Mouse (Mus musculus): ENCODE data around the gene Hectd4. TPM values are rescaled to one million over a fixed set of nuclear protein-coding genes. Genes with fewer than 3 reads are reported as not detected.
A peak's percentile ranks its signal among the peaks of the same experiment; 100 is the strongest.
"Not testable (repeated sequence)": the region's sequence is repeated elsewhere in the genome, so short reads cannot be mapped to it uniquely, and the experiment has no call there.

Hectd4 gene
- polyA plus RNA-seq, 1 experiment from 2014 or later: 14.9 TPM

- WGBS: 10% methylated on average over 17 of the region's 17 CpGs
- Histone ChIP-seq H3K4me1 (peaks cover 37% of the 10 kb centered on the region), H3K9me3 (no peaks in the 10 kb centered on the region), H3K36me3 (no peaks in the 10 kb centered on the region), H3K9ac (replicated peaks) (peak overlapping the region; percentile 93), H3K27ac (replicated peaks) (peak overlapping the region; percentile 64), H3K4me2 (replicated peaks) (peak overlapping the region; percentile 88), H3K27me3 (0 out of 2 replicates have a peak, but pooled peaks cover 3% of the 10 kb centered on the region), H3K4me3 (peak overlapping the region; percentile 99)
- peak; percentile 36 for ATAC-seq (ENCODE audit: low FRiP score, low read depth)
Measured at GRCm38 (mm10) chr5:121191584-121191906, 28.5 kb upstream of the Hectd4 start.

GRCm38 (mm10) chr5:121194173-121194572, 25.8 kb upstream of the Hectd4 start:
- WGBS: 27% methylated on average over 1 of the region's 1 CpGs
- no peak overlapping the region for H3K4me2 ChIP-seq (replicated peaks)
- H3K4me3 ChIP-seq: no peak overlapping the region

GRCm38 (mm10) chr5:121196764-121197163, 23.3 kb upstream of the Hectd4 start:
- WGBS: 52% methylated on average over 5 of the region's 5 CpGs
- Histone ChIP-seq H3K27me3 (0 out of 2 replicates have a peak, but pooled peaks cover 5% of the 10 kb centered on the region), H3K9me3 (no peaks in the 10 kb centered on the region), H3K4me1 (0 out of 2 replicates have a peak, but pooled peaks cover under 1% of the 10 kb centered on the region), H3K4me3 (no peak overlapping the region), H3K27ac (replicated peaks) (no peak overlapping the region), H3K36me3 (no peaks in the 10 kb centered on the region), H3K4me2 (replicated peaks) (no peak overlapping the region), H3K9ac (replicated peaks) (no peak overlapping the region)
- no peak for ATAC-seq (ENCODE audit: low FRiP score, low read depth)

More at GRCm38 (mm10) chr5:121194173-121194572, 25.8 kb upstream of the Hectd4 start:
- Histone ChIP-seq H3K36me3 (no peaks in the 10 kb centered on the region), H3K9ac (replicated peaks) (no peak overlapping the region), H3K4me1 (peaks cover 14% of the 10 kb centered on the region), H3K27ac (replicated peaks) (no peak overlapping the region), H3K27me3 (0 out of 2 replicates have a peak, but pooled peaks cover 5% of the 10 kb centered on the region), H3K9me3 (no peaks in the 10 kb centered on the region)
- no peak for ATAC-seq (ENCODE audit: low FRiP score, low read depth)

DNA sequence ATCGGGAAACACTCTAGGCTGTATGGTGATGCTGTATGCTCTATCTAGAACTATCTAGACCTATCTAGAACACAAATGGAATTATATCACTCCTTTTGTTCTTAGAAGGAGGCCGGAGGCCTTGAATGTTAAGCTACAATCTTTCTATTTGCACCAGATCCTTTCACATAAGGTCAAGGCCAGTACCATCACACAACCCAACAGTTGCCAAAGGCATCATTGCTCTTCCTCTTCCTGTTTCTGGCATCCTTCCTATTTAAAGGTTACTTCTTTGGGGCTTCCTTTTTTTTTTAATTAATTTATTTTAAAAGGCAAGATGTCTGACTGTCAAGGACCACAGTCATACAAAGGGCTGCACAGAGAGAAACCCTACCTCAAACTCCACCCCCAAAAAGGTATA, 22.7 kb upstream of the Hectd4 start:
- Histone ChIP-seq H3K9ac (replicated peaks) (no peak overlapping the region), H3K9me3 (no peaks in the 10 kb centered on the region), H3K27ac (replicated peaks) (no peak overlapping the region), H3K36me3 (no peaks in the 10 kb centered on the region), H3K4me3 (no peak overlapping the region), H3K4me1 (no peaks in the 10 kb centered on the region), H3K4me2 (replicated peaks) (no peak overlapping the region), H3K27me3 (0 out of 2 replicates have a peak, but pooled peaks cover 5% of the 10 kb centered on the region)
- ATAC-seq (ENCODE audit: low FRiP score, low read depth): no peak
- 95% methylated on average over 2 of the region's 2 CpGs for WGBS

- Histone ChIP-seq H3K4me1 (no peaks in the 10 kb centered on the region), H3K27ac (replicated peaks) (no peak overlapping the region), H3K4me2 (replicated peaks) (no peak overlapping the region), H3K27me3 (0 out of 2 replicates have a peak, but pooled peaks cover 5% of the 10 kb centered on the region), H3K36me3 (no peaks in the 10 kb centered on the region), H3K4me3 (no peak overlapping the region), H3K9ac (replicated peaks) (no peak overlapping the region), H3K9me3 (no peaks in the 10 kb centered on the region)
- 85% methylated on average over 5 of the region's 5 CpGs for WGBS
- ATAC-seq (ENCODE audit: low FRiP score, low read depth): no peak
Measured at GRCm38 (mm10) chr5:121198376-121198775, 21.6 kb upstream of the Hectd4 start.

DNA sequence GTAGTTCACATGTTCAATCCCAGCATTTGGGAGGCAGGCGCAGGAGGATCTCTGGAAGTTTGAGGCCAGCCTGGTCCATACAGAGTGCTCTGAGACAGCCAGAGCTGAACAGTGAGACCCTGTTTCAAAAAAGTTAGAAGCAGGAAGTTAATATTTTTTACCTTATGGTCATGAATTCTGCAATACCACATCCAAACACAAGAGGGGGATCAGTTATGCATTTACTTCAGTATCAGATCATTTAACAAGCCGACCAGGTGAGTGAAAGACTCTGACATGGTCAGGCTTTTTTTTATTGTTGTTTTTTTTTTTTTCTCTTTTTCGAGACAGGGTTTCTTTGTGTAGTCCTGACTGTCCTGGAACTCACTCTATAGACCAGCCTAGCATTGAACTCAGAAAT, 18.3 kb upstream of the Hectd4 start:
- no peak for ATAC-seq (ENCODE audit: low FRiP score, low read depth)
- Histone ChIP-seq H3K27me3 (0 out of 2 replicates have a peak, but pooled peaks cover 2% of the 10 kb centered on the region), H3K9ac (replicated peaks) (no peak overlapping the region), H3K27ac (replicated peaks) (no peak overlapping the region), H3K9me3 (no peaks in the 10 kb centered on the region), H3K4me1 (peaks cover 15% of the 10 kb centered on the region), H3K4me3 (no peak overlapping the region), H3K4me2 (replicated peaks) (no peak overlapping the region), H3K36me3 (peaks cover 14% of the 10 kb centered on the region)
- 63% methylated on average over 3 of the region's 3 CpGs for WGBS

- H3K36me3 ChIP-seq: peaks cover 21% of the 10 kb centered on the region
- H3K9ac ChIP-seq (replicated peaks): no peak overlapping the region
- no peak for ATAC-seq (ENCODE audit: low FRiP score, low read depth)
- H3K27me3 ChIP-seq: 0 out of 2 replicates have a peak, but pooled peaks cover 2% of the 10 kb centered on the region
- peaks cover 18% of the 10 kb centered on the region for H3K4me1 ChIP-seq
- WGBS: 86% methylated on average over 1 of the region's 1 CpGs
- no peak overlapping the region for H3K4me2 ChIP-seq (replicated peaks)
- H3K27ac ChIP-seq (replicated peaks): no peak overlapping the region
- no peak overlapping the region for H3K4me3 ChIP-seq
- H3K9me3 ChIP-seq: no peaks in the 10 kb centered on the region
Measured at GRCm38 (mm10) chr5:121202467-121202866, 17.6 kb upstream of the Hectd4 start.

DNA sequence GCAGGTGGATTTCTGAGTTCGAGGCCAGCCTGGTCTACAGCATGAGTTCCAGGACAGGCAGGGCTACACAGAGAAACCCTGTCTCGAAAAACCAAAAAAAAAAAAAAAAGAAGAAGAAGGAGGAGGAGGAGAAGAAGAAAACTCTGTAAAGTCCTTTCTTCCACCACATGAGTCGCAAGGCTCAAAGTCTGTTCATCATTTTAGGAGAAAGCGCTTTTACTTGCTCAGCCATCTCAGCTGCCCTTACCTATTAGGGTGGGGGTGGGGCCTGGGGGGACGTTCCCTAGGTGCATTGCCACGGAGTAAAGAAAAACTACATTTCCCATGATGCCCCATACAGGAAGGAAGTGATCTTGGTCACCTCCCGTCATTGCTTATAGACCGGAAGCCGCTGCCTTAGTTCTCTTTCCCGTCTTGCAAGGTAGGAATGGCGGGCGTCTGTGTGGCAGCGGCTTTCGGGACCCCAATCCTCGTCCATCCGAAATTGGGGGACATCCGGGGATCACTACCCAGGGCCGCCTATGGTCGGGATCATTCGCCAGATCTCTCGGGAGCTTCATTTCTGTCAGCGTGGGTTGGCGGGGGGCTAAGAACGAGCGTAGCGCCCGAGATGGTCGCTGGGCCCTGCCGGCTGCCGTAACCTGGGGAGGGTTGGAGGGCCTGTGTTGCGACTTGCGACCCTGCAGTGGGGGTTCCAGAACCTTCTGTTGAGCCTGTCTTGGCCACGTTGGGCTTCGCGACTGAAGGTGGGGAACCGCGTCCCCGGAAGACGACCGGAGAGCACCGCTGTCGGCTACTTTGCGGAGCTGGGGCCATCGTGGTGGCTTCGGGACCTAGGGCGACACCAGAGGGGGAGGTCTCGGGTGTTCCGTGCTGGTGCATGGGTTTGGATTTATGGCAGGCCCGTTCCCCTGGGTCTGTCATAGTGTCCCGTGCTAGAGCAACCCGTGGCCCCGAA, 15.6 kb upstream of the Hectd4 start, which contains the start of gene Rpl6:
Gene Rpl6, plus strand, starts transcription at position 350 of the 958 bp plus-strand sequence.
- Histone ChIP-seq H3K9me3 (no peaks in the 10 kb centered on the region), H3K27ac (replicated peaks) (peak within 1 kb of the TSS; percentile 85), H3K4me1 (peaks cover 22% of the 10 kb centered on the region), H3K36me3 (peaks cover 40% of the 10 kb centered on the region), H3K4me2 (replicated peaks) (peak within 1 kb of the TSS; percentile 70), H3K27me3 (no peaks in the 10 kb centered on the region), H3K9ac (replicated peaks) (peak within 1 kb of the TSS; percentile 87), H3K4me3 (peak within 1 kb of the TSS; percentile 68)
- 1% methylated on average over 52 of the region's 52 CpGs for WGBS
- ATAC-seq (ENCODE audit: low FRiP score, low read depth): peak; percentile 92

- Histone ChIP-seq H3K9ac (replicated peaks) (peak overlapping the region; percentile 34), H3K4me2 (replicated peaks) (peak overlapping the region; percentile 70), H3K4me1 (peaks cover 22% of the 10 kb centered on the region), H3K4me3 (peak overlapping the region; percentile 68), H3K36me3 (peaks cover 52% of the 10 kb centered on the region)
- not testable (repeated sequence) for H3K27ac ChIP-seq (replicated peaks); ATAC-seq (ENCODE audit: low FRiP score, low read depth); H3K27me3 ChIP-seq; H3K9me3 ChIP-seq
- 85% methylated on average over 9 of the region's 10 CpGs for WGBS
Measured at GRCm38 (mm10) chr5:121205537-121206130, 14.4 kb upstream of the Hectd4 start.

DNA sequence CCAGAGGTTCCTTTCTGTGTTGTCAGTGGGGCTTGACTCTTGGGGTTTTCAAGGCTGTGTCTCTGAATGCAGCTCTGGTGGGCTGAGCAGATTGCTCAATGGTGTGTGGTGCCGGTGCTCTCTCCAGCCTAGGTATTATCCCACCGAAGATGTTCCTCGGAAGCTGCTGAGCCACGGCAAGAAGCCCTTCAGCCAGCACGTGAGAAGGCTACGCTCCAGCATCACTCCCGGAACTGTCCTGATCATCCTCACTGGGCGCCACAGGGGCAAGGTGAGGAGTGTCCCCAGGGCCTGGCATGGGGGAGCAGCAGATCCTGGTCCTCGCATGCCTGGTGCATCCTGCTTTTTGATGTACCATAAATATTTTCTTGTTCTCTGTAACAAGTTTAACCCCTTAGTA, 13.5 kb upstream of the Hectd4 start:
- H3K4me2 ChIP-seq (replicated peaks): peak overlapping the region; percentile 70; the same call in 1 of the 2 replicates
- H3K4me3 ChIP-seq: peak overlapping the region; percentile 68; the same call in 1 of the 2 replicates
- H3K36me3 ChIP-seq: peaks cover 61% of the 10 kb centered on the region
- ATAC-seq (ENCODE audit: low FRiP score, low read depth): no peak
- H3K27me3 ChIP-seq: no peaks in the 10 kb centered on the region
- peaks cover 22% of the 10 kb centered on the region for H3K4me1 ChIP-seq
- H3K9me3 ChIP-seq: no peaks in the 10 kb centered on the region
- peak overlapping the region; percentile 34; the same call in 1 of the 2 replicates for H3K9ac ChIP-seq (replicated peaks)
- 84% methylated on average over 9 of the region's 9 CpGs for WGBS
- no peak overlapping the region for H3K27ac ChIP-seq (replicated peaks)

DNA sequence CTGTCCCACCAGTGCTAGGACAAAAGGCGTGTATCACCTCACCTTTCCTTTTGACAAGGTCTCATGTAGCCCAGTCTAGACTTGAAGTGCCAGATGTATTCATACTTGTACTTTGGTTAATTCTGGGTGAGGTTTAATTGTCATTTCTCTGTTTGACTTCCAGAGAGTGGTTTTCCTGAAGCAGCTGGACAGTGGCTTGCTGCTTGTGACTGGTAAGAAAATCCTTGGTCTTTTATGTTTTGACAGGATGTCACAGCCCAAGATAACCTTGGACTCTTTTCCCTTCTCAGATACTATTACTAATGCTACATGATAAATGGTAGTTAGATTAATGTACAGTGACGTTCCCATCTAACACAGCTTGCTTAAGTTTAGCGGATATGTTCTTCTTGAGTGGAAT, 13.0 kb upstream of the Hectd4 start:
- peaks cover 22% of the 10 kb centered on the region for H3K4me1 ChIP-seq
- no peaks in the 10 kb centered on the region for H3K9me3 ChIP-seq
- 0 out of 2 replicates have a peak overlapping the region, but pooled peaks have one; percentile 34 for H3K9ac ChIP-seq (replicated peaks)
- no peak overlapping the region for H3K27ac ChIP-seq (replicated peaks)
- no peak overlapping the region for H3K4me3 ChIP-seq
- no peak for ATAC-seq (ENCODE audit: low FRiP score, low read depth)
- no peaks in the 10 kb centered on the region for H3K27me3 ChIP-seq
- 91% methylated on average over 3 of the region's 3 CpGs for WGBS
- peaks cover 65% of the 10 kb centered on the region for H3K36me3 ChIP-seq
- H3K4me2 ChIP-seq (replicated peaks): no peak overlapping the region

Measured in midbrain, embryonic 12.5 days (tissue).